Mouse (Mus musculus) skeletal muscle tissue, adult 2 months (tissue): ENCODE measurements around the gene Tas2r104.

ENCODE experiments used
- DNase-seq: peaks from one replicate; pipeline ENCODE4 v3.0.0-alpha.2; 2012; ENCODE audit warnings: low read depth, low spot score

The Tas2r104 gene

GRCm38 (mm10) chr6:131685644-131686043, at the start of gene Tas2r104:
Gene Tas2r104 (minus strand): TSS chr6:131685744.
- DNase-seq = no peak

DNA sequence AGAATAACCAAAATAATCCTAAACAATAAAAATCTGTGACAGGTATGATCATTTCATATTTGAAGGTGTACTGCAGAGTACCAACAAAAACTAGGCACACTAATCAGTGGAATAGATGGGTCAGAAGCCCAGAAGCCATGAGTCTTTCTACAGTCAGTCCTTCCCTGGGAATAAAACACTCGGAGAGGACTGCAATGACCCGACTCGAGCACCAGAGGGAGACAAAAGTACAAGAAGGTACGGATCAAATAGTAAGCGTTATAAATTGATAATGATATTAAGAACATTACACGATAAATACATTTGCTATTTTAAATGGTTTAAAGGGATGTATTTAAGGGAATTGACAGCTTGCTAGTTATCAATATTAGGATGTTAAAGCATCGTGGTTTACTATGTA, 27.3 kb upstream of the Tas2r104 start:
- no peak for DNase-seq

DNA sequence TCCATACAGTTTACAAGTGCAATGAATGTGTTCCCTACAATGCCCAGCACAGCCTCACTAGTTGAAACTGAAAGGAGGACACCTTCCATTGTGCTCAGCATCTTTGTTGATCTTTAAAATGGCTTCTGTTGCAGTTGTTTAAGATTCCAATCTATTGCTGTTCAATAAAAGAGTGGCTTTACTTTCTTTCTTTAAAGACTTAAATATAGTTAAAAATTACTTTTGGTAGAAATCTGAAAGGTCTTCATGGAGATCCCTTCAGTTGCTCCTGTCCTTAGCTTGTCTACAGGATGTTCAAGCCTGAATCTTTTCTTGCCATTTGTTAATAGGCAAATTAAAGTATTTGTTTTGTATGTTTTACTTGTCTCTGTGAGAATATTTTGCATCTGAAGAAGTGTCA, 4.4 kb upstream of the Tas2r104 start, which contains the start of gene Tas2r114:
Tas2r114 (minus strand) TSS at position 101 of the 400 bp plus-strand sequence.
- no peak for DNase-seq

GRCm38 (mm10) chr6:131687395-131687794, 1.9 kb upstream of the Tas2r104 start, which contains the start of gene Tas2r105:
Gene Tas2r105 (minus strand): TSS chr6:131687495.
- no peak for DNase-seq

GRCm38 (mm10) chr6:131678786-131679185, 6.8 kb downstream of the Tas2r104 start, which contains the start of gene Tas2r106:
Gene Tas2r106 (minus strand): TSS chr6:131678886.
- DNase-seq = no peak

DNA sequence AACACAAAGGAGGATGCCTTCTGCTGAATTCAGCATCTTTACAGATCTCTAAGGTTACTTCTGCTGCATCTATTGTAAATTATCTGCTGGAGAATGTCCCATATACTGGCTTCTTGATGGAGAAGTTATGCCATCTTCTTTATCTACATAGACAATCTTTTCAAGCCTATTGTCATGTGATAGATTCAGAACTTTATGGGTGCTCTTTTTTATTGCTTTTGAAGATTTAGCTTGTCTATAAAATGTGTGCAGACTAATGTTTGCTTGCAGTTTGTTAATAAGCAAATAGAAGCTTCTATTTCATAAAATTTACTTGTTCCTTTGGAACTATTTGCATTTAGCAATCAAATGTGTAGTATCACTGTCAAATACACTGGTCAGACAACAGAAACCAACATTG, 25.5 kb downstream of the Tas2r104 start, which contains the start of gene Tas2r107:
Tas2r107 (minus strand) TSS at position 101 of the 400 bp plus-strand sequence.
- no peak for DNase-seq
